In genomic region chr14:15698001-15698400, GRCm38 (mm10) we compare ENCODE assay signal across 22 mouse cellular contexts.
"Had no signal": no experiment of that assay in that cellular context is flagged by ENCODE, and none has a peak within 500 bp of the region (broad histone marks: within the 10 kb centered on the region; RNA-seq: fewer than 3 reads in every experiment).

No protein-coding gene starts in this region.

- H3K4me3 ChIP-seq: layer of hippocampus, adult 2 months; limb, embryonic 10.5 days; limb, embryonic 13.5 days; liver, embryonic 12.5 days; liver, embryonic 15.5 days; lung, embryonic 15.5 days; megakaryocyte, embryonic 14.5 days; midbrain, embryonic 10.5 days; midbrain, embryonic 13.5 days; myocyte; neural tube, embryonic 13.5 days had no signal

- H3K9me3 ChIP-seq: limb, embryonic 10.5 days; limb, embryonic 13.5 days; liver, embryonic 12.5 days; liver, embryonic 15.5 days; lung, embryonic 15.5 days; megakaryocyte, embryonic 14.5 days; midbrain, embryonic 10.5 days; midbrain, embryonic 13.5 days; neural tube, embryonic 13.5 days had no signal

- H3K27ac ChIP-seq: kidney, postnatal 0 days; layer of hippocampus, adult 2 months; limb, embryonic 10.5 days; limb, embryonic 13.5 days; liver, embryonic 12.5 days; liver, embryonic 15.5 days; lung, embryonic 15.5 days; midbrain, embryonic 10.5 days; midbrain, embryonic 13.5 days; neural tube, embryonic 13.5 days had no signal

- H3K9ac ChIP-seq: limb, embryonic 13.5 days; liver, embryonic 12.5 days; liver, embryonic 15.5 days; lung, embryonic 15.5 days; midbrain, embryonic 13.5 days; neural tube, embryonic 13.5 days had no signal

- DNase-seq: kidney, postnatal 25 days; layer of hippocampus, adult 9-11 months; liver; lung, adult 18-20 months; lung, postnatal 10 days; lung, postnatal 36 days; retina, postnatal 1 day; thymus, adult 18-20 months; thymus, postnatal 36 days had no signal

- H3K4me2 ChIP-seq: limb, embryonic 13.5 days; liver, embryonic 12.5 days; liver, embryonic 15.5 days; lung, embryonic 15.5 days; midbrain, embryonic 13.5 days; neural tube, embryonic 13.5 days had no signal

- H3K27me3 ChIP-seq: limb, embryonic 13.5 days; liver, embryonic 12.5 days; liver, embryonic 15.5 days; lung, embryonic 15.5 days; megakaryocyte, embryonic 14.5 days; midbrain, embryonic 13.5 days; neural tube, embryonic 13.5 days had no signal

- H3K4me1 ChIP-seq: limb, embryonic 10.5 days; limb, embryonic 13.5 days; liver, embryonic 12.5 days; liver, embryonic 15.5 days; lung, embryonic 15.5 days; megakaryocyte, embryonic 14.5 days; midbrain, embryonic 10.5 days; midbrain, embryonic 13.5 days; neural tube, embryonic 13.5 days had no signal

- H3K36me3 ChIP-seq: limb, embryonic 10.5 days; limb, embryonic 13.5 days; liver, embryonic 12.5 days; liver, embryonic 15.5 days; lung, embryonic 15.5 days; midbrain, embryonic 10.5 days; midbrain, embryonic 13.5 days; neural tube, embryonic 13.5 days had no signal

- ATAC-seq: liver, embryonic 12.5 days; midbrain, embryonic 13.5 days; midbrain, embryonic 16.5 days had no signal
